Mouse (Mus musculus) gastrocnemius, postnatal 10 days (tissue): Measurements from ENCODE around the gene Defa36. TPM values are rescaled to one million over a fixed set of nuclear protein-coding genes. Genes with fewer than 3 reads are reported as not detected.
"Not testable (repeated sequence)": the region's sequence is repeated elsewhere in the genome, so short reads cannot be mapped to it uniquely, and the experiment has no call there.

ENCODE experiments used
- DNase-seq: peaks from one replicate; pipeline ENCODE4 v3.0.0; 2021; ENCODE audit warnings: mixed read lengths
- long read RNA-seq, 2 experiments: library from polyadenylated mRNA; stranded (forward); transcript quantifications; one replicate each; pipeline ENCODE4 v2.0.0; 2021
- total RNA-seq, 2 experiments: library from RNA; stranded (reverse); gene quantifications; 2 replicates each; pipeline ENCODE4 v1.2.3; 2021

The Defa36 gene
- total RNA-seq, result not detected
- long read RNA-seq, experiment 1, result 0 reads
- long read RNA-seq, experiment 2, result 0 reads

DNA sequence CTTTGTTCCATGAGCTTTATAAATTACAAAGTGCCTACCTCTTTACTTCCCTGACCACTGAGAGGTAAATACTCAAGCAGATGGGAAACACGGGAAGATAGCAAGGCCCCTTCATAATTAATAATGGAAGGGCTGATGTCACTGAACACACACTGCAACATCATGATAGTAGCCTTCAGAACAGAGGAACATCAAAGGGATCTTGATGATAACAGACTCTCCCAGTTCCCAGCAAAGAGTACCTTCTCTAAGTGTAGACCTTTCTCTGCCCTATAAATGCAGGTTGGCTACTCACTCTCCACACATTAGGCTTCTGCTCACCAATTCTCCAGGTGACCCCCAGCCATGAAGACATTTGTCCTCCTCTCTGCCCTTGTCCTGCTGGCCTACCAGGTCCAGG, at the start of gene Defa36:
Gene Defa36 (plus strand): TSS at position 301 of the 400 bp plus-strand sequence.
- not testable (repeated sequence) for DNase-seq

DNA sequence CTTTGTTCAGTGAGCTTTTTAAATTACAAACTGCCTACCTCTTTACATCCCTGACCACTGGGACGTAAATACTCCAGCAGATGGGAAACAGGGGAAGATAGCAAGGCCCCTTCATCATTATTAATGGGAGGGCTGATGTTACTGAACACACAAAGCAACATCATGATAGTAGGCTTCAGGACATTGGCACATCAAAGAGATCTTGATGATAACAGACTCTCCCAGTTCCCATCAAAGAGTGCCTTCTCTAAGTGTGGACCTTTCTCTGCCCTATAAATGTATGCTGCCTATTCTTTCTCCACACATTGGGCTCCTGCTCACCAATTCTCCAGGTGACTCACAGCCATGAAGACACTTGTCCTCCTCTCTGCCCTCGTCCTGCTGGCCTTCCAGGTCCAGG, 49.0 kb upstream of the Defa36 start, which contains the start of gene Defa2:
Gene Defa2 (plus strand): TSS at position 301 of the 400 bp plus-strand sequence.
- DNase-seq, result not testable (repeated sequence)

DNA sequence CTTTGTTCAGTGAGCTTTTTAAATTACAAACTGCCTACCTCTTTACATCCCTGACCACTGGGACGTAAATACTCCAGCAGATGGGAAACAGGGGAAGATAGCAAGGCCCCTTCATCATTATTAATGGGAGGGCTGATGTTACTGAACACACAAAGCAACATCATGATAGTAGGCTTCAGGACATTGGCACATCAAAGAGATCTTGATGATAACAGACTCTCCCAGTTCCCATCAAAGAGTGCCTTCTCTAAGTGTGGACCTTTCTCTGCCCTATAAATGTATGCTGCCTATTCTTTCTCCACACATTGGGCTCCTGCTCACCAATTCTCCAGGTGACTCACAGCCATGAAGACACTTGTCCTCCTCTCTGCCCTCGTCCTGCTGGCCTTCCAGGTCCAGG, 35.7 kb upstream of the Defa36 start, which contains the start of gene Defa33:
Gene Defa33 (plus strand): TSS at position 301 of the 400 bp plus-strand sequence.
- not testable (repeated sequence) for DNase-seq

DNA sequence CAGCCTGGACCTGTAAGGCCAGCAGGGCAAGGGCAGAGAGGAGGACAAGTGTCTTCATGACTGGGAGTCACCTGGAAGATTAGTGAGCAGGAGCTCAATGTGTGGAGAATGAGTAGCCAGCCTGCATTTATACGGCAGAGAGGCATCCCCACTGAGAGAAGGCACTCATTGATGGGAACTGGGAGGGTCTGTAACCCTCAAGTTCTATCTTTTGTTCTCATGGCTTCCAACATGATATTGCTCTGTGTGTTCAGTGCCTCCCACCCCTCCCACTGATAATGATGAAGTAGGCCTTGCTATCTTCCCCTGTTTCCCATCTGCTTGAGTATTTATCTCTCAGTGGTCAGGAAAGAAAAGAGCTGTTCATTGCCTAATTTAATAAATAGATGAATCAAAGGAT, 29.2 kb downstream of the Defa36 start, which contains the start of gene Gm7849:
Gene Gm7849 (minus strand): TSS at position 101 of the 400 bp plus-strand sequence.
- not testable (repeated sequence) for DNase-seq

Other genes starting within 250 kb of the Defa36 start
- gene Defa31, start 235.8 kb upstream of the Defa36 start, total RNA-seq, result not detected
- not detected for gene Gm15293, start 225.8 kb upstream of the Defa36 start, total RNA-seq
- not detected for gene Gm15292, start 177.7 kb upstream of the Defa36 start, total RNA-seq
- not detected for gene Defa27, start 111.9 kb upstream of the Defa36 start, total RNA-seq
- not detected for gene Defa29, start 100.4 kb upstream of the Defa36 start, total RNA-seq
- not detected for gene Defa2, start 48.9 kb upstream of the Defa36 start, total RNA-seq
- gene Defa33, start 35.6 kb upstream of the Defa36 start, total RNA-seq, result not detected
- gene Gm7849, start 29.1 kb downstream of the Defa36 start, total RNA-seq, result not detected
- not detected for gene Defa20, start 81.8 kb downstream of the Defa36 start, total RNA-seq
- not detected for gene Defa32, start 101.6 kb downstream of the Defa36 start, total RNA-seq
- not detected for gene Defa37, start 138.0 kb downstream of the Defa36 start, total RNA-seq
- not detected for gene Defa28, start 155.6 kb downstream of the Defa36 start, total RNA-seq
- not detected for gene Gm7861, start 167.1 kb downstream of the Defa36 start, total RNA-seq
- not detected for gene Defa26, start 190.8 kb downstream of the Defa36 start, total RNA-seq
- gene Defa17, start 228.4 kb downstream of the Defa36 start, total RNA-seq, result not detected
- gene Defa34, start 238.4 kb downstream of the Defa36 start, total RNA-seq, result not detected